Mouse (Mus musculus): Measurements from ENCODE around the gene Olfr794. TPM values are rescaled to one million over a fixed set of nuclear protein-coding genes. Genes with fewer than 3 reads are reported as not detected.

Olfr794 gene
- not detected in 2 replicates for polyA plus RNA-seq (2015; fragmentation: Nextera tagmentation; extraction: Ambion mirVana)

GRCm38 (mm10) chr10:129567355-129567754 is at the start of gene Olfr794:
Olfr794 (plus strand) TSS chr10:129567655.
- Histone ChIP-seq H3K9me3 (replicated peaks) (no peaks in the 10 kb centered on the region), H3K27ac (no peak within 1 kb of the TSS), H3K9ac (no peak within 1 kb of the TSS), H3K4me3 (no peak within 1 kb of the TSS), H3K4me1 (replicated peaks) (no peaks in the 10 kb centered on the region), H3K4me2 (no peak within 1 kb of the TSS), H3K27me3 (no peaks in the 10 kb centered on the region), H3K36me3 (no peaks in the 10 kb centered on the region)
- no peak for ATAC-seq (replicated peaks; ENCODE audit: insufficient number of reproducible peaks, insufficient read depth, low FRiP score, low read depth)
- 66% methylated on average over 2 of the region's 2 CpGs for WGBS

GRCm38 (mm10) chr10:129521492-129521891 is 46.0 kb upstream of the Olfr794 start, which contains the start of gene Olfr791:
Olfr791 (plus strand) TSS chr10:129521792.
- no peaks in the 10 kb centered on the region for H3K27me3 ChIP-seq
- no peaks in the 10 kb centered on the region for H3K9me3 ChIP-seq (replicated peaks)
- no peak within 1 kb of the TSS for H3K27ac ChIP-seq
- H3K9ac ChIP-seq = no peak within 1 kb of the TSS
- 56% methylated on average over 3 of the region's 3 CpGs for WGBS
- H3K4me1 ChIP-seq (replicated peaks) = no peaks in the 10 kb centered on the region
- no peak within 1 kb of the TSS for H3K4me2 ChIP-seq
- H3K4me3 ChIP-seq = no peak within 1 kb of the TSS
- no peak for ATAC-seq (replicated peaks; ENCODE audit: insufficient number of reproducible peaks, insufficient read depth, low FRiP score, low read depth)
- no peaks in the 10 kb centered on the region for H3K36me3 ChIP-seq

- Histone ChIP-seq H3K36me3 (no peaks in the 10 kb centered on the region), H3K4me3 (no peak within 1 kb of the TSS), H3K4me2 (no peak within 1 kb of the TSS), H3K4me1 (replicated peaks) (no peaks in the 10 kb centered on the region), H3K27ac (no peak within 1 kb of the TSS), H3K27me3 (no peaks in the 10 kb centered on the region), H3K9me3 (replicated peaks) (peaks cover under 1% of the 10 kb centered on the region; the same call in 1 of the 2 replicates), H3K9ac (no peak within 1 kb of the TSS)
- no peak for ATAC-seq (replicated peaks; ENCODE audit: insufficient number of reproducible peaks, insufficient read depth, low FRiP score, low read depth)
- 75% methylated on average over 1 of the region's 1 CpGs for WGBS
Observed at GRCm38 (mm10) chr10:129538862-129539261, 28.6 kb upstream of the Olfr794 start, which contains the start of gene Olfr792. Olfr792 (plus strand) TSS chr10:129539162.

GRCm38 (mm10) chr10:129549354-129549753 is 18.1 kb upstream of the Olfr794 start:
- Histone ChIP-seq H3K4me2 (no peak overlapping the region), H3K27me3 (no peaks in the 10 kb centered on the region), H3K4me1 (replicated peaks) (no peaks in the 10 kb centered on the region), H3K9me3 (replicated peaks) (no peaks in the 10 kb centered on the region), H3K9ac (no peak overlapping the region), H3K36me3 (no peaks in the 10 kb centered on the region), H3K4me3 (no peak overlapping the region), H3K27ac (no peak overlapping the region)
- ATAC-seq (replicated peaks; ENCODE audit: insufficient number of reproducible peaks, insufficient read depth, low FRiP score, low read depth) = no peak
- WGBS = 34% methylated on average over 1 of the region's 1 CpGs

- no peak overlapping the region for H3K4me2 ChIP-seq
- H3K4me3 ChIP-seq = no peak overlapping the region
- no peaks in the 10 kb centered on the region for H3K36me3 ChIP-seq
- no peaks in the 10 kb centered on the region for H3K27me3 ChIP-seq
- H3K4me1 ChIP-seq (replicated peaks) = no peaks in the 10 kb centered on the region
- no peaks in the 10 kb centered on the region for H3K9me3 ChIP-seq (replicated peaks)
- WGBS = 70% methylated on average over 1 of the region's 1 CpGs
- no peak overlapping the region for H3K27ac ChIP-seq
- ATAC-seq (replicated peaks; ENCODE audit: insufficient number of reproducible peaks, insufficient read depth, low FRiP score, low read depth) = no peak
- H3K9ac ChIP-seq = no peak overlapping the region
Observed at GRCm38 (mm10) chr10:129577066-129577465, 9.6 kb downstream of the Olfr794 start.

- 90% methylated on average over 1 of the region's 1 CpGs for WGBS
- ATAC-seq (replicated peaks; ENCODE audit: insufficient number of reproducible peaks, insufficient read depth, low FRiP score, low read depth) = no peak
Observed at GRCm38 (mm10) chr10:129612470-129612869, 45.0 kb downstream of the Olfr794 start, which contains the start of gene Olfr796. Olfr796 (minus strand) TSS chr10:129612570.

GRCm38 (mm10) chr10:129621724-129622123 is 54.3 kb downstream of the Olfr794 start:
- H3K4me2 ChIP-seq = no peak overlapping the region
- H3K27ac ChIP-seq = no peak overlapping the region
- no peaks in the 10 kb centered on the region for H3K9me3 ChIP-seq (replicated peaks)
- H3K4me3 ChIP-seq = no peak overlapping the region
- no peaks in the 10 kb centered on the region for H3K4me1 ChIP-seq (replicated peaks)
- no peak overlapping the region for H3K9ac ChIP-seq
- WGBS = 5% methylated on average over 1 of the region's 1 CpGs
- no peaks in the 10 kb centered on the region for H3K36me3 ChIP-seq
- ATAC-seq (replicated peaks; ENCODE audit: insufficient number of reproducible peaks, insufficient read depth, low FRiP score, low read depth) = 0 out of 2 replicates have a peak, but pooled peaks have one; percentile 4
- no peaks in the 10 kb centered on the region for H3K27me3 ChIP-seq

More at GRCm38 (mm10) chr10:129612470-129612869, 45.0 kb downstream of the Olfr794 start, which contains the start of gene Olfr796:
- Histone ChIP-seq H3K4me3 (no peak within 1 kb of the TSS), H3K4me2 (no peak within 1 kb of the TSS), H3K27ac (no peak within 1 kb of the TSS), H3K9me3 (replicated peaks) (no peaks in the 10 kb centered on the region), H3K36me3 (no peaks in the 10 kb centered on the region), H3K27me3 (no peaks in the 10 kb centered on the region), H3K9ac (no peak within 1 kb of the TSS), H3K4me1 (replicated peaks) (no peaks in the 10 kb centered on the region)

Small RNA genes within 50 kb of the gene (microRNA-seq; reads per million reads assigned to microRNA genes)
- gene Gm23252 = not detected

Other genes with a start within 250 kb of the Olfr794 start
- gene Olfr780, start 249.5 kb upstream of the Olfr794 start, polyA plus RNA-seq (2015; fragmentation: Nextera tagmentation; extraction: Ambion mirVana) = not detected in 2 replicates
- not detected in 2 replicates for gene Olfr781, start 238.8 kb upstream of the Olfr794 start, polyA plus RNA-seq (2015; fragmentation: Nextera tagmentation; extraction: Ambion mirVana)
- not detected in 2 replicates for gene Olfr782, start 218.8 kb upstream of the Olfr794 start, polyA plus RNA-seq (2015; fragmentation: Nextera tagmentation; extraction: Ambion mirVana)
- 0.04 and 0.09 TPM in 2 replicates for gene Olfr784, start 183.6 kb upstream of the Olfr794 start, polyA plus RNA-seq (2015; fragmentation: Nextera tagmentation; extraction: Ambion mirVana)
- not detected in 2 replicates for gene Olfr785, start 162.2 kb upstream of the Olfr794 start, polyA plus RNA-seq (2015; fragmentation: Nextera tagmentation; extraction: Ambion mirVana)
- not detected in 2 replicates for gene Olfr786, start 140.3 kb upstream of the Olfr794 start, polyA plus RNA-seq (2015; fragmentation: Nextera tagmentation; extraction: Ambion mirVana)
- gene Olfr787, start 105.8 kb upstream of the Olfr794 start, polyA plus RNA-seq (2015; fragmentation: Nextera tagmentation; extraction: Ambion mirVana) = not detected in 2 replicates
- not detected in 2 replicates for gene Olfr788, start 96.7 kb upstream of the Olfr794 start, polyA plus RNA-seq (2015; fragmentation: Nextera tagmentation; extraction: Ambion mirVana)
- not detected in 2 replicates for gene Olfr789, start 82.9 kb upstream of the Olfr794 start, polyA plus RNA-seq (2015; fragmentation: Nextera tagmentation; extraction: Ambion mirVana)
- not detected in 2 replicates for gene Olfr790, start 69.2 kb upstream of the Olfr794 start, polyA plus RNA-seq (2015; fragmentation: Nextera tagmentation; extraction: Ambion mirVana)
- not detected in 2 replicates for gene Olfr791, start 45.9 kb upstream of the Olfr794 start, polyA plus RNA-seq (2015; fragmentation: Nextera tagmentation; extraction: Ambion mirVana)
- not detected in 2 replicates for gene Olfr792, start 28.5 kb upstream of the Olfr794 start, polyA plus RNA-seq (2015; fragmentation: Nextera tagmentation; extraction: Ambion mirVana)
- not detected in 2 replicates for gene Olfr796, start 44.9 kb downstream of the Olfr794 start, polyA plus RNA-seq (2015; fragmentation: Nextera tagmentation; extraction: Ambion mirVana)
- not detected in 2 replicates for gene Olfr798, start 60.3 kb downstream of the Olfr794 start, polyA plus RNA-seq (2015; fragmentation: Nextera tagmentation; extraction: Ambion mirVana)
- not detected in 2 replicates for gene Olfr799, start 69.8 kb downstream of the Olfr794 start, polyA plus RNA-seq (2015; fragmentation: Nextera tagmentation; extraction: Ambion mirVana)
- not detected in 2 replicates for gene Olfr800, start 90.0 kb downstream of the Olfr794 start, polyA plus RNA-seq (2015; fragmentation: Nextera tagmentation; extraction: Ambion mirVana)
- gene Olfr801, start 106.2 kb downstream of the Olfr794 start, polyA plus RNA-seq (2015; fragmentation: Nextera tagmentation; extraction: Ambion mirVana) = not detected in 2 replicates
- not detected in 2 replicates for gene Olfr802, start 120.5 kb downstream of the Olfr794 start, polyA plus RNA-seq (2015; fragmentation: Nextera tagmentation; extraction: Ambion mirVana)
- gene Olfr803, start 126.6 kb downstream of the Olfr794 start, polyA plus RNA-seq (2015; fragmentation: Nextera tagmentation; extraction: Ambion mirVana) = not detected in 2 replicates
- not detected in 2 replicates for gene Olfr804, start 135.6 kb downstream of the Olfr794 start, polyA plus RNA-seq (2015; fragmentation: Nextera tagmentation; extraction: Ambion mirVana)
- not detected in 2 replicates for gene Olfr805, start 161.7 kb downstream of the Olfr794 start, polyA plus RNA-seq (2015; fragmentation: Nextera tagmentation; extraction: Ambion mirVana)
- not detected in 2 replicates for gene Olfr806, start 174.3 kb downstream of the Olfr794 start, polyA plus RNA-seq (2015; fragmentation: Nextera tagmentation; extraction: Ambion mirVana)
- gene Olfr807, start 190.1 kb downstream of the Olfr794 start, polyA plus RNA-seq (2015; fragmentation: Nextera tagmentation; extraction: Ambion mirVana) = not detected in 2 replicates
- gene Olfr808, start 197.8 kb downstream of the Olfr794 start, polyA plus RNA-seq (2015; fragmentation: Nextera tagmentation; extraction: Ambion mirVana) = not detected in 2 replicates
- not detected in 2 replicates for gene Olfr809, start 207.0 kb downstream of the Olfr794 start, polyA plus RNA-seq (2015; fragmentation: Nextera tagmentation; extraction: Ambion mirVana)
- gene Olfr810, start 227.3 kb downstream of the Olfr794 start, polyA plus RNA-seq (2015; fragmentation: Nextera tagmentation; extraction: Ambion mirVana) = not detected in 2 replicates
- not detected in 2 replicates for gene Olfr811, start 236.7 kb downstream of the Olfr794 start, polyA plus RNA-seq (2015; fragmentation: Nextera tagmentation; extraction: Ambion mirVana)

Data from heart, embryonic 15.5 days (tissue).